Mouse (Mus musculus): ENCODE results near the gene Pofut1. TPM values are rescaled to one million over a fixed set of nuclear protein-coding genes. Genes with fewer than 3 reads are reported as not detected.

Gene Pofut1
- polyA plus RNA-seq (2014; fragmentation: Illumina TruSeq; extraction: RNeasy Lipid Tissue Mini Kit (QIAGEN cat#74804); ENCODE audit: low read depth, low replicate concordance): 7.3 TPM

DNA sequence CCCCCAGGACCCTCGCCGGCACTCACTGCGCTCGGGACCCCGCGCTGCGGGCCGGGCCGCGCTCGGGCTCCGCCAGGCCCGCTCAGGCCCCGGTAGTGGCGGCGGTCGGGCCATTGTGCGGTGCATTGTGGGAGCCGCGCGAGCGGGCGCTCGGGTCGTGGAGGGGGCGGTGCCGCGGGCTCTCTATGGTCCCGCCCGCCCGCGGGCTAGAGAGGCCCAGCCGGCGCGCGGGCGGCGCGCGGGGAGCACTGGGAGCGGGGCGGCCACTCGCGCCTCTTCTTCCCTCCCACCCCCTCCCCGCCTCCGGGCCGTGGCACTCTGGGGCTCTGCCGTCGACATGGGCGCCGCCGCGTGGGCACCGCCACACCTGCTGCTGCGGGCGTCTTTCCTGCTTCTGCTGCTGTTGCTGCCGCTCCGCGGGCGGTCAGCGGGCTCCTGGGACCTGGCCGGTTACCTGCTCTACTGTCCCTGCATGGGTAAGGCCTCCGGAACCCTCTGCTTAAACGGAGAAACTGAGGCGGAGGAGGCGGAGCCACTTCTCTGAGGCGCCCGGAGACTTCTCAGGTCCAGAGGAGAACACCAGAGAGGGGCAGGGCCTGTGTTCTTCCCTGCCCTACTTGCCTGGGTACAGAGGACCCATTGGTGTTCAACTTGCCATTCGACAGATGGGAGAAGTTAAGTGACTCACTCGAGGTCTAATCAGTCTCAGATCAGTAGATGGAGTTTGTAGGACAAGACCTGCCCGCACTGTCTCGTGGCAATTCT is at the start of gene Pofut1, which contains the start of gene Plagl2:
Pofut1 (plus strand) TSS at position 284 of the 765 bp plus-strand sequence.
Plagl2 (minus strand) TSS at position 177 of the 765 bp plus-strand sequence.

DNA sequence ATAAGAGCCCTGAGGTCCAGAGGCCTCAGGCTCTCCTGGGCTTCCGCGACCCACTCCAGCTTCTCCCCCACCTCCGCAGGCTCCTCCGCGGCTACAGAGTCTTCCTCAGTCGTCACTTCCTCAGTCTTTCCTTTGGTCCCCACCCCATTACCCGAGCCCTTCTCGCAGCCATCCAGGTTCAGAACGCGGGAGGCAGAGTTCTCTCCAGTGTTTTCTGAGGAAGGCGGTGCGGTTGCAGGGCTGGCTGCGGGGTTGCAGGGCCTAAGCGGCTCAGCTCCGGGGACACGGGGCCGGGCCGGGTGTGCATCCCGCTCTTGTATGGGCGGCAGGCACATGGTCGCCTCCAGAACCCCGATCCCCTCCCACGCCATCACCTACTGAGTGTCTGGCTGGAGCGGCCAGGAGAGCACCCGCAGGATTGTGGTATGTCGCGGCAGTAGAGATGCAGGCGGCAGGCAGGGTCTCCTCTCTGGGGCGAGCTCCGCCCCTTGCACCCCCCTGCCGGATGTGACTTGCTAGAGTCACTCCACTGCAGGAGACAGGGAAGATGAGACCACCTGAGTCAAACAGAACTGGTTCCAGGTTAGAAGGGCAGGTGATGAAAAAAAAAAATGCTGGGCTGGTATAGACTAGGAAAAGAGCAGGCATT is 16.3 kb upstream of the Pofut1 start, which contains the start of gene Tspyl3:
Tspyl3 (minus strand) TSS at position 496 of the 649 bp plus-strand sequence.

DNA sequence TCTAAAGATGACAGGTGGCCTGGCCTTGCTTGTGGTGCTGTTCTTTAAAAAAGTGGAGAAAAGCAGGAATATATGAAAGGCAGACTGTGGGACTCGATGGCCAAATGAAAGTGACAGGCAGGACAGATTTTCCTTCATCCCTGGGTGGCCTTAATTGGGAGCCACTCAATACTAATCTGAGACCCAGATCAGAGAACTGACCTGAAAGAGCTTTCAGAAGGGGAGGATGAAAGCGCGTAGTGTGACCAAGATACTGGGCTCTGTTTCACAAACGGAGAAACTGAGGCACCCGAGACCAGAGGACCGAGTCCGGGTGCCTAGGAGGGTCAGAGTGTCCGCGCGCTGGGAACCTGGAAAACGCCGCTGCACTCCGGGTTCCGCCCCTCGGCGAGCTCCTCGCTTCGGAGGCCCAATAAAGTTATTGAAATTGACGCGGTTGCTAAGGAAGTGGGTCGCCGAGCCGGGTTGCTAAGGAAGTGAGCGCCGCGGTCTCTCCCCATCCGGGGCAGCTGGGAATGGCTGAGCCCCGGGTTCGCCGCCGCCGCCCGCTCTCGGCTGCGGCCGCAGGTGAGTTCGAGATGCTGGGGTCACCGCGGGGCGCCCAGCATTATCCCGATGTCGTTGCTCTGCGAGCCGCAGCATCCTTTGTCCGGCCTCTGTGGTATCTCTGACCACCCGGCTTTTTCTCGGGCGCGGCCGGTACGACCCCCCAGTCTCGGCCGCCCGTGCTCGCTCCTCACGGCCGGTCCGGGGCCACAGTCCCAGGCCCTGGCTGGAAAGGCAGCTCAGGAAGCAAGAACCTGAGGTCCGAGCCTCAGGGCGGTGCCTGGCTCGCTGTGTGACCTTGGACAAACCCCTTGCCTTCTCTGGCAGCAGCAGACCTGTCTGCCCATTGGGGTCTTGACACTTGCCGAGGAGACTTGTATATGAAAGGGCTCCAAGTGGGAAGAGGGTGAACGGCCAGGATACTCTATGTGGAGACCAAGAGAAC is 49.9 kb downstream of the Pofut1 start, which contains the start of gene Kif3b:
Kif3b (plus strand) TSS at position 476 of the 991 bp plus-strand sequence.

Other genes with a start within 250 kb of the Pofut1 start
- gene Pdrg1, start 226.1 kb upstream of the Pofut1 start, polyA plus RNA-seq (2014; fragmentation: Illumina TruSeq; extraction: RNeasy Lipid Tissue Mini Kit (QIAGEN cat#74804); ENCODE audit: low read depth, low replicate concordance): 54.2 TPM
- not detected for gene Xkr7, start 209.7 kb upstream of the Pofut1 start, polyA plus RNA-seq (2014; fragmentation: Illumina TruSeq; extraction: RNeasy Lipid Tissue Mini Kit (QIAGEN cat#74804); ENCODE audit: low read depth, low replicate concordance)
- 1.1 TPM for gene Ccm2l, start 175.6 kb upstream of the Pofut1 start, polyA plus RNA-seq (2014; fragmentation: Illumina TruSeq; extraction: RNeasy Lipid Tissue Mini Kit (QIAGEN cat#74804); ENCODE audit: low read depth, low replicate concordance)
- gene Hck, start 133.1 kb upstream of the Pofut1 start, polyA plus RNA-seq (2014; fragmentation: Illumina TruSeq; extraction: RNeasy Lipid Tissue Mini Kit (QIAGEN cat#74804); ENCODE audit: low read depth, low replicate concordance): not detected
- gene Tm9sf4, start 80.2 kb upstream of the Pofut1 start, polyA plus RNA-seq (2014; fragmentation: Illumina TruSeq; extraction: RNeasy Lipid Tissue Mini Kit (QIAGEN cat#74804); ENCODE audit: low read depth, low replicate concordance): 23.7 TPM
- gene Tspyl3, start 16.1 kb upstream of the Pofut1 start, polyA plus RNA-seq (2014; fragmentation: Illumina TruSeq; extraction: RNeasy Lipid Tissue Mini Kit (QIAGEN cat#74804); ENCODE audit: low read depth, low replicate concordance): 0.44 TPM
- gene Plagl2, start 107 bp upstream of the Pofut1 start, polyA plus RNA-seq (2014; fragmentation: Illumina TruSeq; extraction: RNeasy Lipid Tissue Mini Kit (QIAGEN cat#74804); ENCODE audit: low read depth, low replicate concordance): 3.4 TPM
- gene Kif3b, start 49.9 kb downstream of the Pofut1 start, polyA plus RNA-seq (2014; fragmentation: Illumina TruSeq; extraction: RNeasy Lipid Tissue Mini Kit (QIAGEN cat#74804); ENCODE audit: low read depth, low replicate concordance): 17.1 TPM
- gene Asxl1, start 104.3 kb downstream of the Pofut1 start, polyA plus RNA-seq (2014; fragmentation: Illumina TruSeq; extraction: RNeasy Lipid Tissue Mini Kit (QIAGEN cat#74804); ENCODE audit: low read depth, low replicate concordance): 13.2 TPM